Mouse (Mus musculus) adipocyte (in vitro differentiated cells): ENCODE results near the gene Sacm1l.

ENCODE experiments used
- DNase-seq: peaks from one replicate; pipeline ENCODE4 v3.0.0-alpha.2; 2016; ENCODE audit warnings: low spot score

Sacm1l gene

DNA sequence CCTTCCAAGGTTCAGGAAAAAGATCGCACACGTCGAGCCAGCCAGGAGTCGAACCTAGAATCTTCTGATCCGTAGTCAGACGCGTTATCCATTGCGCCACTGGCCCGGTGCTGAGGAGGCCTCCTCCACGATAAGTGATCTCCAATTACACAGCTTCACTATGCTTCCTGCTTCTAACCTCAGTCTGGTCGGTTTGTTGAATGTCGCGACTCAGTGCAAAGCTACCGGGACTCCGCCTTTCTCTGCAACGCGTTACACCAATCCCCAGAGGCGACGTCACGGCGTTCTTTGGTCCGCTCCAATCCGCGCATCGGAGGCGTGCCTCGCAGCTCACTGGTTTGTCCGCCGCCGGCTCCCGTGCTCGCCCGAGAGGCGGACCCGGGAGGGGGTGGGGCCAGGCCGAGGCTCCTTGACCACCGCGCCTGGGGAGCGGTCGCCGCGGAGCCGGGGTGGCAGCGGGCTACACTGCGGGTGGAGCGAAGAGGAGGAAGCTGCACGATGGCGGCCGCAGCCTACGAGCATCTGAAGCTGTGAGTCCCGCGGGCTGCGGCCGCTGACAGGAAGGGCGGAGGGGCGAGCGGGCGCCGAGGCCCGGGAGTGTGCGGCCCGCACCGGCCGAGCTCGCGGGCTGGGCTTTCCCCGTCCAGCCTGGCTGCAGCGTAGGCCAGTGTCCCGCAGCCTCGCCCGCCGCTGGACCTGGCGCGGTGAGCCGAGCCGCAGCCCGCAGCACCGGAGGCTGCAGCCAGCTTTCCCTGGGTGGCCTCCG is at the start of gene Sacm1l:
Sacm1l (plus strand) TSS at position 368 of the 766 bp plus-strand sequence.
- peak; percentile 99 for DNase-seq

DNA sequence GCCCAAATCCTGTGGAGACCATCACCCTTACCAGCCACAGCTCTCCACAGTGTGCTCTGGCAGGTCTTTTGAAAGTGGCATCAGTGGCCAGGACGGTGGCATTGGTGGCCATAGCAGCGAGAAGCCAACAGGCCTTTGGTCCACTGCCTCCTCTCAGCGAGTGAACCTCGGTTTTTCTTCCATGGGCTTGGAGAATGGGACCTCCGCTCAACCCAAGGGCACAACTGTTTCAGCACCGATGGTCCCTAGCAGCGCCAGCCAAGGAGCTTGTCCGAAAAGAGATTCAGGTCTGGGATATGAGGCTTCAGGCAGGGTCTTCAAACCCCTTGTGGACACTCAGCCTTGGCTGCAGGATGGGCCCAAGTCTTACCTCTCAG is 49.7 kb upstream of the Sacm1l start:
- no peak for DNase-seq

DNA sequence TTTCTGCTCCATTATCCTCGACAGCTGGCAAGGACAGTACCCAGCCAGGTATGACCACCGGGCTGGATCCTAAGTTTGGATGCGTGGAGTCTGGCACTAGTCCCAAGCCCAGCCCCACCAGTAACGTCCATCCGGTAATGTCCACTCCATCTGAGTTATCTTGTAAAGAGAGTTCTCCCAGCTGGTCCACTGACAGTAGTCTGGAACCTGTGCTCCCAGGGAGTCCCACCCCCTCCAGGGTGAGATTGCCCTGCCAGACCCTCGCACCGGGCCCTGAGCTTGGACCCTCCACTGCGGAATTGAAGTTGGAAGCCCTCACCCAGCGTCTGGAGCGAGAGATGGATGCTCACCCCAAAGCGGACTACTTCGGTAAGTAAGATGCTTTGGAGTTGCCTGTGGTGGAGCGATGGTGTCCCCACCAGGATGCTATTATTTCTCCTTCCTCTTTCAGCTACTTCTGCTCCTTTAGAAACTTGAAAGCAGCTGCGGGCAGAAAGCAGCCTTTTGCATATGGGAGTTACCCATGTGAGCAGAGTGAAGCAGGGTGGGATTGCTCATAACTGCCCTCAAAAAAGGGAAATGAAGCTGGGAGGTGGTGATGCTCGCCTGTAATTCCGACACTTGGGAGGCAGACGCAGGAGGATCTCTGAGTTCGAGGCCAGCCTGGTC is 49.2 kb upstream of the Sacm1l start:
- DNase-seq = no peak

DNA sequence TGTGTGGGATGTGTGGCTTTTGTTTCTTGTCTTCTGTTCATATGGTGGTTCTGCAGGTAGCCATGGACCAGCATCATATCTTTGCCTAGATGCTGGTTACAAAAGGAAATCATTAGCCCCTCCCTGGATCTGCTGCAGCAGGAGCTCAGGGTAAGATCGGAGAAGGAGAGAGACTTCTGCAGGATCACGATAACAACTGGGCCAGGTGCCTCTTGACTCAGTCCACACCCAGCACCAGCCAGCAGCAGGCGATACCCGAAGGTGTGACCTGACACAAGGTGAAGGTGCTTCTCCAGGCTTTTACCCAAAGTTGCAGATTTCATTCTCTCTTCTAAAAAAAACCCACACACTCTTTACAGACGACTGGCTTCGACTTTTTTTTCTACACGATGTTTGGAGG is 48.4 kb upstream of the Sacm1l start:
- DNase-seq = no peak

DNA sequence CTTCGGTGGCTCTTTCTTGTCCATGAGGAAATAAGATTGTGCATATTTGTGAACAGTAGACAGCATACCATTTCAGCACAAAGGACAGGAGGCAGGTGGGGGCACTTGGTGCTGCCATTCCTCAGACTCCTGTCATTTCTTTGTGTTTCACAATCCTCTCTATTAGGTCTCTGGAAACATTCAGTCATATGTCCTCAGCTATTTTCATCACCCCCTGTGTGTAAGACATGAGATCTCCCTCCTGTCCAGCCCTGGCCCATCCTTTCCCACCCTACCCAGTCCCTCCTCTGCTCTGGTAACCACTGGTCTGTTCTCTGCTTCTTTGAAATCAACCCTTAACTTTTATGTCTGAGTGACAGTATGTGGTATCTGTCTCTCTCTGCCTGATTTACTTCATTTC is 46.0 kb upstream of the Sacm1l start:
- no peak for DNase-seq

DNA sequence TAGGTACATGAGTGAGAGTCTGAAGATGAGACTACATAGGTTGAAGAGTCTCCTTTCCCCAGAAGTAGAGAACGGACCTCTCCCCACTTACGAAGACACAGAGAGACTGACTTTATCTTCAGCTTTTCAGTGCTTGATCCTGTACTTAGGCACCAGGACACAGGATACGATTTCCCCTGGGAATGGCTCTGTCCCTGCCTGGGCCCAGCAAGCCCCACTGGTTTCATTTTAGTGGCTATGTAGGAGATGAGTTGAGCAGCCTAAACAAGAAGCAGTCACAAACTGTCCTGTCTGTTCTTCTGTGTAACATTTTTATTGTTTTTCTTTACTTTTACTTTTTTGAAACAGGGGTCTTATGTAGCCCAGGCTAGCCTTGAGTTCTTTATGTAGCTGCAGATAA is 44.7 kb upstream of the Sacm1l start:
- DNase-seq = no peak

DNA sequence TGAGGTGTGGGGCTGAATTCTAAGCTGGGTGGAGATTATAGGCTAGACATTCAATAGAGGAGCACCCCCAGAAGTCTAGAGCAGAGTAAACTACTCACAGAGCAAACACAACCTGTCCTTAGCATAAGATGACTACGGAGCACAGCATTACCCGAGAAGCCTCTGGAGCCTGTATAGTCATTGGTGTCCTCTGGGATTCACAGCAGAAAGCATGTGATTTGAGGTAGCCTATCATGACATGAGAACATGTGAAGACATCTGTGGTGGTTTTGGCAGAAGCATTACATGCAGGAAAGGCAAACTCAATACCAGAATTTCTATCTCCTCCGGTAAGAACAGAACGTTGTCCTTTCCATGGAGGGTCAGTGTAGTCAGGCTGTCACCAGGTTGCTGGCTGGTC is 44.0 kb upstream of the Sacm1l start:
- DNase-seq = no peak

DNA sequence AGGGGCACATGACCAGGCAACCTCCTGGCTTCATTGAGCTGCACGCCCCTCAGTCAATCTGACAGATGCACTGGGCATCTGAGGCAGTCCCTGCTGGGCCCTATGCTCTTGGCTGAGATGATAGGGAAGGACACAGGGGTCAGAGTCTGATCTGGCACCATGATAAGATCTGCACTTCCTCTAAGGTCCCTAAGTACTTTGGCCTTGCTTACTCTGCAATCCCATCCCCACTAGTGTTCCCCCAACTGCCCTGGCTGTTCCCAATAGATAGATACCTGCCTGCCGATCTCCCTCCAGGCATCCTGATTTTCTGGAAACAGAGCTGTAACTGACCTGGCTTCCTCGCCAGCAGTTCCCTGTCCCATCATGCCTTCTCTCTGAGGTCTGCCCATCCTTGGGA is 42.9 kb upstream of the Sacm1l start:
- DNase-seq = no peak

DNA sequence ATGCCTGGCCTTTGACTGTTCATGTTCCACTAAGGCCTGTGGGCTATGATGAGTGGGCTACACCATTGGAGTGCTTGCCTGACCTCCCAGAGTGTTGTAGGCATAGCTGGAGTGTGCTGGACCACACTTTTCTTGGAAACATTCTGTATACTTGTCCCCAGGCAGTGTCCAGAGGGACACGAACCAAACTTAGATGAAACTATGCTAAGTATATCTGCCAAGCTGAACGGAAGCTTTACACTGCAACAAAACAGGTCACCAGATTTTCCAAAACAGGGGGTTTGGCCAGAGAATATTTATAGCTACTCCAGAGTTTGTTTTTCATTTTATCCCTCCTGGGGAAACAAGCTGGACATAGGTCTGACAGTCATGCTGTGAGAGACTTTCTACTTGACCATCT is 40.5 kb upstream of the Sacm1l start:
- no peak for DNase-seq

DNA sequence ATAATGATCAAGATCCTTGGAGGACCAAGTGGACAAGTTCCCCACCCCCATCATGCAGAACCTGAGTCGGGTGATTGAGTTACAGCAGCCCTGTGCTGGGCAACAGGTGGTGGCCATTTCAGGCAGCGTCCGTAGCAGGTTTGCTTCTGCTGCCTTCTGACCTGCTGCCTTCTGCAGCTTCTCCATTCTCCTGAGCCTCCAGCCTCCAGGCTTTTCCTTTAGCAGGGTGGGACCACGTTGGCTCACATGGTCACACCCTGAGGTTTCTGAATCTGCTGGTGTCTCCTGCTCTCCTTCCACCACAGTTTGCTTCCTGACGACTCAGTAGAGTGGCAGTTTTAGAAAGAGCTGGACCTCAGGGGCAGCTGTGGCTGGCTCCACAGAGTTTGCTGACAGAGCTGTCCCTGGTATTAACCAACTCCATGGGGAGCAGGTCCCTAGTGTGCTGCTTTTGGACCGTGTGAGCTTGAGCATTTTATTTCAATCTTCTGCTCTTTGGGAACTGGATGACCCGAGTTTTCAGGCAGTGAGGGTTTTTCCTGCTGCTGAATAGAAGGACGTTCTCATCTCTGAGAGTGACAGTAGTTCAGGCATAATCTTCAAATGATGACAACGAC is 39.7 kb upstream of the Sacm1l start:
- no peak for DNase-seq

DNA sequence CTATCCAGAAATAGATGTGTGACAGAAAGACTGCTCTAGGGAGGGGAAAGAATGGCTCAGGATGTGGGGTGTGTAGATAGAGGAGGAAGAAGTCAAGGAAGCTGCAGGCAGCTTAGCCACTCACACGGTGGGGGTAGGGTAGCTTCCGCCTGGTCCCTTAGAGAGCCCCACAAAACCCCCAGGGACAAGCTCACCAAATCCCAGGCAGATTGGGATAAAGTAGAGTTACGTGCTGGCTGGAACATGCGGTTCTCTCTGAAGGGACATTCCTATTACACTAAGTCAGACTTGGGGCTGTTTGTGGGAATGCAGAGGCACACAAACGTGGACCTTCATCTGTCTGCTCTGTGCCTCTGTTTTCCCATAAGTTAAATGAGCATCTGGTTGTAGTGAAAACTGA is 38.6 kb upstream of the Sacm1l start:
- no peak for DNase-seq

DNA sequence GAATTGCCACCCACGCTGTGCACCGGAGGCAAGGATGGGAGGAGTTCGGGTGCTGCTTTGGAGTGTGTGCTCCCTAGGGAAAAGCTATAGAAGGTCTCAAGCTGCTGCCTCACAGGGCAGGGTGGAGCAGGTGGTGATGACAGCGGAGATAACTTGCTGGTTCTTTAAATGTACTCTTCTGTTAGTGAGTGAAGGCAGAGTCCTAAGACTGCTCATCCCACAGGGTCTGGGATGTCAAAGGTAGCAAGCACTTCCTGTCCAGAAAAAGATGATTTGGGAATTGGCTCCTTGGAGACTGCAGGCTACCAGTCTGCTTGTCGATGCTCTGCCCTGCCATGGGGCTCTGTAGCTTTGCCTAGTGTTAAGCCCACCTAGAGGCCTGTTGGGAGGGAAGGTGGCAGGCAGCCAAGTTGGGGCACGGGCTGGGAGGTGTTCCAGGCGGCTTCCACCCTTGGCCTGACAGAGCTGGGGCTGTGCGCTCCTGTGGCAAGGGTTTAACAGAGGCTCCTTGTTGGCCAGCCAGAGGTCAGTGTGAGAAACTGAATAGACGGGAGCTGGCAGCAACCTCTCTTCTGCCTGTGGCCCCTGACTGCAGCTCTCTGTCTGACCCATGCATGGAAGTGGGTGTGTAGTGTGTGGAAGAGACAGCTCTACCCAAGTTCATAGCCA is 37.5 kb upstream of the Sacm1l start:
- peak; percentile 34 for DNase-seq

DNA sequence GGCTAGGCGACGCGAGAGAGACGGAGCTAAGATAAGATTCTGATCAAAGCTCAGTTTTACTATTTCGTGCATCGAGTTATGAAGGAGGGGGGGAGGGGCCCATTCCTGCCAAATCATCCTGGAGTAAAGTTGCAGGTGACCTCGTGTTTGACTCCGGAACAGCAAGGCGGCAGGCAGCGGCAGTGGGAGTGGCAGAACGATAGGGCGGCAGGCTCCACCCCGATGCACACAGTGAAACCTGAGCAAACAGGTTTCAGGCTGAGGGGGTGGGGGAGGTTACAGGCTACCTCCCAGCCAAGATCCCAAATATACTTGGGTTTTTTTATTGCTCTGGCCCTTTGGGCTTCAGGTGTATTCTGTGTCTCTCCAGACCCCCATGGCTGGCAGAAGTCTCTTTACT is 32.9 kb upstream of the Sacm1l start:
- no peak for DNase-seq

DNA sequence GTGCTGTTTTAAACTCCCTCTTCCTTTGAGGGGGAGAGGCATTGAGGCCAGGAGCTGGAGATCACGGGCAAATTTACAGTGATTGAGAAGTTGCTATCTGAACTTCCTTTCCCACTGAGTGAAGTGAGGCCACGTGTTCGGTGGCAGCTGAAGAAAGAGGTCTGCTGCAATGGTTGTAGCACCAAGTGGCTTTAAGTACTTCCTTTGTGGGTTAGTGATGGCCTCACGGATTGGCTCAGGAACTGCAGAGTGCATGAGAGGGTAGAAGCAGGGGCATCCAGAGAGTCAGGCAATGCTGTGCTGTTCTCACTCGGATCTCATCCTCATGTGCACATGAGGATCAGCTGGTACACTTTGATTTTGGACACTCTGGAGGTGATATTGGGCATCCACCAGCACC is 31.7 kb upstream of the Sacm1l start:
- no peak for DNase-seq

DNA sequence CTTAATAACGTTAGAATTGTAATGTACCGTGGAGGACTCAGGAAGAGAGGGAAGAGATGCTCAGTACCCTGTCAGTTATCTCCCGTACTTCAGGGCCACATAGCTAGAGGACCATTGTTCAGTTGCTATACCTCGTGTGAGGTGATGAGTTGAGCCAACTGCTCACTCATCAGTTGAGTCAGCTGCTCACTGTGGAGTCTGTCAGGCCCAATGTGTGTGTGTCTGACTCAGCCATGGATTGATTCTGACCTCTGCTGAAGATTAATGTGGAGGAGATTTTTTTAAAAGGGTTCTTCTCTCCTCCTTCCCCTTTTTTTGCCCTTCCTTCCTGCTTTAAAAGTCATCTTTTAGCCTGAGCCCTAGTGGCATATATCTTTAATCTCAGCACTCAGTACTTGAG is 29.1 kb upstream of the Sacm1l start:
- DNase-seq = no peak

DNA sequence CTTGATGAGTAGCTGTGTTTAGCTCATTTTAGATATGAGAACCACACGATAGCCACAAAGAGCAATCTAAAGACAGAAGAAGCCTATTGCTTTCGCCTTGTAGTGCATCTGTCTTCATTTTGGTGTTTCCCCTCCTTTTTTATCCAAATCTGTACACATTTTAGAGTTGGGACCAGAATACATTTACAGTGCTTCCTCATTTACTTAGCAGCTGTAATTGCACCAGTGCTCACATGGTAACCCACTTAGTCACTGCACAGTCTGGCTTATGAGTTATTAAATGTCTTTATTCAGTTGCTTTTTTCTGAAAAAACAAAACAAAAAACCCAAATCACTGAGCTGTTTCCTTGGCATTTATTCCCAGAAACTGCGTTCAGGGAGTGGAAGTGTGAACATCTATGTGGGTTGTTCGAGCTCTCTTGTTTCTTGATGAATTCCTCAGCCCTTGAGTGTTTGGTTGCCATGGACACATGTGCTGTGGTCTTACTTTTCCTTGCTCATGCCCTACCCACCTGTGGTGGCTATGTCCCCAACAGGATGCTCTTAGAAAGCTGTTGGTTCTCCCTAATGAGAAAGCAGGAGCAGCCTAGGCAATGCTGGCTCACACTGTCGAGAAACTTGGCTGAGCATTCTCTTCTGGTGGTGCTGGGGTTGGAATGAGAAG is 26.3 kb upstream of the Sacm1l start:
- no peak for DNase-seq

DNA sequence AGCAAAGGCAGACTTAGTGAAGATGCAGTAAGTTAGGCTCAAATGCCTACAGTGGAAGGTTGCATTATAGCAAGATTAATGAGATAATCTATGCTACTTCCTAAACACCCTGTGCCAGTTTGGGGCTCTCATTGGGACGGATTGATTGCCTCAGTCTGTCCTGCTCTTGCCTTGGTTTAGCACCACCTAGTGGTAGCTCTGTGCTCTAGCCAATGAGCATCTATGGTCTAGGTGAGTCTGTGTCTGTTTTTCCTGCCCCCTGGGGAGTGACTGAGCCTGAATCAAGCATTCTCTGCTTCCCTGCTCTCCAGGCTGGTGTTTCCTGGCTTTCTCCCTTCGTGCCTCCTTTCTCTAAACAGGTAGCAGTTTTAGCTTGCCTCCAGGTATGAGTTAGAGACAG is 25.2 kb upstream of the Sacm1l start:
- DNase-seq = peak; percentile 70

DNA sequence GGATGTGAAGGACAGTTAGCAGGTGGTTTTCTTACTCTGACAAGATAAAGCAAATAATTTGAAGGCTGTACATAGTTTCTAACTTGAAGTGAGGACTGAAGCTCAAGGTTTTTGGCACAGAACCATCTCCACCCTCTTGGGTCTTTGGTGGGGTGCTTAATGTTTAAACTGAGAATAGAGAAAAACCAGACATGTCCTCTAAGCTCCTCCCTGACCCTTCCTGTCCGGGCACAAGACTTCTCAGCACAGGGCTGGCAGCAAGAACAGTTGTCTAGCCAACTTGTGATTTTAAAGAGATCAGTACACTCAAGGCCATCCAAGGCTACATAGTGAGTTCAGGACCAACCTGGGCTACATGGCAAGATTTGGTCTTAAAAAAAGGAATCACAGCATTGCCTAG is 24.0 kb upstream of the Sacm1l start:
- no peak for DNase-seq

DNA sequence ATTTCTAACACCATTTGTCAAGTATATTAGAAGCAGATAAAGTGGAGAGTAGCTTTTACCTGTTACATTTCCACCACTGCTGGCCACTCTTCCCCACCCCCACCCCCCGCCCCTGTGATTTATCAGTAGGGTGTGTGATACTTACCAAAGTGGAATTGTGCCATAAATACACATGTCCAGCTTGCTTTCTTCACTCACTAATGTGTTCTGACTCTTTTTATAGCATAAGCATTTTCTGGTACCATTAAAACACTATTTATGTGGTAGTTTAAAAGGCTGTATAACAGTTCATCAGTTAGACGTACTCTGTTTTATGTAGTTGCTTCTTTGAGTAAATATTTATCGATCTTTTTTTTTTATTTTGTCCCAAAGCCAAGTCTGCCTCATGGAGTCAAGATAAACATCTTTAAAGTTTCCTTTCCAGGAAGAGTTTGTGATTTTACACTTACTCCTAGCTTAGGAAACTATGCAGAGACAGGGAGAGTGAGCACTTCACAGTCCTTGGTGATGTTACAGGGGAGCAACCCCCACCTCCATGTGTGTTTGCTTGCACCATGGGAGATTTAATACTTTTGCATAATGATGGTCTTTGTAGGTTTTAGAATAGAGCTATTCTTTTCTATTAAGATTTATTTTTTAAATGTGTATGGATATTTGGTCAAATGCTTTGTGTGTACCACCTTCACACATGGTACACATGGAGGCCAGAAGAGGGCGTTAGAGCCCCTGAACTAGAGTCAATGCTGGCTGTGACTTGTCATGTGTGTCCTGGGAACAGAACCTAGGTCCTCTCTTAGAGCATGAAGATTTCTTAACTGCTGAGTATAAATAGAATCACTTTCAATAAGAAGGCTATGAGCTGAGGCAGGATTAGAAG is 23.1 kb upstream of the Sacm1l start:
- DNase-seq = no peak

DNA sequence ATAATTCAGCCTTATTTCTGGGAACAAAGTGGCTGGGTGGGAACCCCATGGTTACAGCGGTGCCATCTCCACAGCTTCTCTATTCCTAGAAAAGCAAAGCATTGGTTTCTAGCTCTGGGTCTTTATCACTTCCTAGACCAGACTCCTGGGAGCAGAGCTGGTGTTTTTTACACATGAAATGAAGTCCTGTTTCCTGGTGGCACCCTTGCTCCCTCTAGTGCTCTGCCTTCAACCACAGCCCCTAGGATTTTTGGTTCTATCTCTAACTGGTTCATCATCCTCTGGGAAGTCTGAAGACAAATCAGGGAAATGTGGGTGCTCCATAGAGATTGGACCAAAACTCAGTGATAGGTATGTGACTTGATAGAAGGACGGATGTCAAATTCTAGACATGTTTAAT is 22.2 kb upstream of the Sacm1l start:
- no peak for DNase-seq

DNA sequence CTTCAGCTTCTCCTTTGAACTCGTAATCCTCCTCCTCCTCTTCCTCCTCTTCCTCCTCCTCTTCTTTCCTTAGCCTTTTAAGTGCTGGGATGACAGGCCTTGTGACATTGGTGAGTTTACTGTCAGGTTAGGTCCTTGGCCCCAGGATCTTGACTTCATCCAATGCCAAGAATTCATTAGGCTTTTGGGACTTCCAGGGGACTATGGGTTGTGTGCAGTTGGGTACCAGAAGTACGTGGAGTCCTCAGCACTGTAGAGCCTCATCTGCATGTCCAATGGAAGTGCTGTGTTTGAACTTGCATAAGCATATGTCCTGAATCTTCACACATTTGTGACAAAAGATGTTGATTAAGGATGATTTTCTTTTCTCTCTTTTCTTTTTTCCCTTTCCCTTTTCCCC is 20.6 kb upstream of the Sacm1l start:
- DNase-seq = no peak
